Mouse (Mus musculus) olfactory bulb, adult 2 months (tissue): ENCODE results near the gene Ikzf5.

Source experiments
- CTCF ChIP-seq: fragments of 200-500 bp; IDR thresholded peaks from 2 replicates; pipeline ENCODE4 v1.5.1; 2012; ENCODE audit warnings: low read depth, mild to moderate bottlenecking, low read length, moderate library complexity; ENCODE audit not compliant: insufficient read depth
- POLR2A ChIP-seq: fragments of 200-500 bp; IDR thresholded peaks from 2 replicates; pipeline ENCODE4 v1.6.1; 2012; ENCODE audit warnings: mild to moderate bottlenecking, low read depth, low read length, moderate library complexity; ENCODE audit not compliant: insufficient read depth

DNA sequence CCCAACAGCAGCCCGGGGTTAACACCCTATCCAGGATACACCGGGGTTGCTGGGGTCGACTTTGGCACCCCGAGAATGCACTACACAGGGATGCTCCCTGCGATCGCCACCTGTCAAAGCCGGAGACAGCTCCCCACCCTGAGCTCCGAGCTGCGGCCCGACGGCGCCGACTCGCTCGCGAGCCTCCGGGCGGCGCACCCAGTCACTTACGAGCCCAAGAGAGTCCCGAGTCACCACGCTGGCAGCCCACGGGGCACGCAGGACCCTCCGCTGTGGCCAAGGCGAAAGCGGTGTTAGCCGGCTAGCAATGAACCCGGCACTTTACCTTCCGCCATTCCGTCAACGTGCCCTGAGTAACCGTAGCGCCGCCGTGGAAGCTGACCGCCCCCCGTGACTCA lies 334 bp downstream of the Ikzf5 start:
- TF ChIP-seq CTCF, result no peak
- no peak for TF ChIP-seq POLR2A
